Mouse (Mus musculus): ENCODE measurements around the gene Rnf157.
A peak's percentile ranks its signal among the peaks of the same experiment; 100 is the strongest.

Rnf157 gene

GRCm38 (mm10) chr11:116412904-116413630 lies at the start of gene Rnf157:
Gene Rnf157 (minus strand): TSS chr11:116413032.
- peak; percentile 84 for DNase-seq

DNA sequence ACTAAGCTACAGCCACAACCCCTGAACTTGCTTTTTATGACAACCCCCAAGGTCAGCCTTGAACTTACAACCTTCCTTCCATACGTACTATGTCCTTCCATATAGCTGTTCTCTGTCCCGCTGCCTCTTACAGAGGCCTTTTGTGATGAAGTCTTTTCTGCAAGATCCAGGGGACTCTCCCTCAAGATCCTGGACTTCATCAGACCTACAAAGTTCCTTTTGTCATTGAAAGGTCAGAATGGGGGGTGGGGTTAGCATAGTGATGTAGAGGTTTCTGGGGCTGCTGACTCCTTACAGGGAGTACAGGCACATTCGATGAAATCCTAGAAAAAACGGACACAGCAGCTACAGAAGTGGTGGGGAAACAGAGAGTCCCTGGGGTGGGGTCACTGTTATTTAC lies 47.0 kb upstream of the Rnf157 start:
- DNase-seq, result no peak

DNA sequence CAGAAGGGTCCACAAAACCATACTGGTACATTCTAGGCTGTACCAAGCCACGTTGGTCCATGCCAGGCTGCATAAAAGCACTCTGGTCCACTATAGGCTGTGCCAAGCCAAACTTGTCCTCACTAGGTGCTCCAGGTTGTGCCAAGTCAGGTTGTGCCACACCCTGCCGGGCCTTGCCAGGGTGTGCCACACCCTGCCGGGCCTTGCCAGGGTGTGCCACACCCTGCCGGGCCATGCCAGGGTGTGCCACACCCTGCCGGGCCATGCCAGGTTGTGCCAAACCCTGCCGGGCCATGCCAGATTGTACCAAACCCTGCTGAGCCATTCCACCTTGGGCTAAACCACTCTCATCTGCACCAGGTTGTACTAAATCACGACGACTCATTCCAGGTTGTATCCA lies 43.4 kb upstream of the Rnf157 start:
- DNase-seq, result no peak

DNA sequence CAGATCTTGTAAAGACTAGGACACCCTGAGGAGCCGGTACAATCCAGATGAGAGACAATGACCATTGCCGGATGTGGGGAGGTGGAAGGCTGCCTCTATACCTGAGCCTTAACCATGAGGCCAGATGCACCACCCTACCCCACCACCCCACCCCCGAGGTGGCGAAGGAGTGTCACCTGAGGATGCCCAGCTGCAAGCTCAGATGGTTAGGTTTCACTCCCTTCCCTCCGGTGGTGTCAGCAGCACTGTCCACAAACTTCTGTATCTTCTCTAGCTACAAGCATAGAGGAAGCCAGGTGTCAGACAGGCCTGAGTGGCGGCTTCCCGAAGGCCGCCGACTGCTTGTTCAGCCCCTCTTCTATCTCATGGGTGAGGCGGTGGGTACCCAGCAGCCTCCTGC lies 41.1 kb upstream of the Rnf157 start:
- no peak for DNase-seq

DNA sequence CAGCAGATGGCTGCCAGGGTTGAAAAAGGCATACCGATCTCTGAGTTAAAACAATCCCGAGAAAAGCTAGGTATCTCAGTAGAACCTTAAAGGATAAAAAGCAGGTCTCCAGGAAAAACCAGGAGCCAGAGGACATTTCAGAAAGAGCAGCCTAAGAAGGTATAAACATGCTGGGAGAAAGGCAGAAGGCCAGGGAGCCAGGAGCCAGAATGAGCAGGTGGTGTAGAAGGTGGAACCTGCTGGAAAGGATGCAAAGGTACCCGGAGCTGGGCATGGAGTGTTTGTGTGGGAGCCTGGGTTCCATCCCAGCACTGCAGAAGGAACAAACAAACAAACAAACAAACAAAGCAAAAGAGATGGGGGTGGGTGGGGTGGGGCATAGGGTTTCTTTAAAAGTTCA lies 36.5 kb upstream of the Rnf157 start:
- DNase-seq, result no peak

DNA sequence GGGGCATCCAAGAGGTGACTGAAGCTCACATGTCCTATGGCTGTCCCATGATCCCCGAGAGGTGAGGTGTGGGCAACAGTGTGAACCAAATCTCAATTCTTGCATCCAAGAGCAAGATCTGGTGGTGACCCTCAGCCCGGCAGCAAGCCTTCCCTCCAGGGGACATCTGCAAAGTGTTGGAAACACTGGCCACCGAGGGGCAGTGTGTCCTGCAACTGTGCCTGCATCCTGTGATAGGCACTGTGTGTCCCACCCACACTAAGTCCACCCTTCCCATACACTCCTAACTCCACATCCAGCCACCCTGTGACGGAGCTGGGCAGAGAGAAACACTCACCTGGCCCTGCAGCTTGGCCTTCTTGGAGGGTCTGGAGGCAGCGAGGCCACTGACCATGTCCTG lies 35.0 kb upstream of the Rnf157 start:
- DNase-seq, result no peak

GRCm38 (mm10) chr11:116446308-116446887 lies 33.6 kb upstream of the Rnf157 start:
- DNase-seq, result no peak

DNA sequence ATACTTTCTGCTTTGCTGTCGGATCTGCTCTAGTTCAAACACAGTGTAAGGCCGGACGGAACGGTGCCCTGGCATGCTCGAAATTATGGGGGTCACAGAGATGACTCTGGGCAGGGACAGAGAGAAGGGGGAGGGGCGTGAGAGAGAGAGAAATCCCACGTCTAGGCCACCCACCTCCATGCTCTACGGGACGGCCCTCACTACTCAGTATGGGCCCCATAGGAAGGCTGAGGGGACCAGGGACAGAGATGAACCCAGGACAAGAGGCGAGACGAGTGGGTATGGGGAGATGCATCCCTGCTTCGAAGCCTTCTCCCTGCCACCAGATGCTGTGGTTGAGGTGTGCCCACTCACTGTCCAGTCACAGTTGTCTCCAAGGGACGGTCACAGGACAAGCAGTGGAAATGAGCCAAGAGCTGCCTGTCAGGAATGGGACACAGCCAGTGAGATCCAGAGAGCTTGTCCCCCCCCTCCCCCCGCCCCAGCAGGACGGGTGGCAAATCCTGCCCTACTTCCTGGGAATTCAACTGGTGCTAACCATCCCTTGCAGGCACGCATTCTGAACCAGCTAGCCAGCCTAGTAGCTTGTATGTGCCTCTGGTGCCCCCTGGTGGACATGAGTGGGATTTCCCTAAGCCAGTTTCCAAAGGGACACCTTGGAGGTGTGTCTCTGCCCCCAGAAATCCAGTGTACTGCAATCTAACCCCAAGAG lies 32.9 kb upstream of the Rnf157 start:
- DNase-seq, result peak; percentile 95

- DNase-seq, result no peak
These were observed 31.1 kb upstream of the Rnf157 start for GRCm38 (mm10) chr11:116443935-116444334.

GRCm38 (mm10) chr11:116443311-116443710 lies 30.5 kb upstream of the Rnf157 start:
- DNase-seq, result no peak

GRCm38 (mm10) chr11:116442867-116443177 lies 30.0 kb upstream of the Rnf157 start:
- no peak for DNase-seq

DNA sequence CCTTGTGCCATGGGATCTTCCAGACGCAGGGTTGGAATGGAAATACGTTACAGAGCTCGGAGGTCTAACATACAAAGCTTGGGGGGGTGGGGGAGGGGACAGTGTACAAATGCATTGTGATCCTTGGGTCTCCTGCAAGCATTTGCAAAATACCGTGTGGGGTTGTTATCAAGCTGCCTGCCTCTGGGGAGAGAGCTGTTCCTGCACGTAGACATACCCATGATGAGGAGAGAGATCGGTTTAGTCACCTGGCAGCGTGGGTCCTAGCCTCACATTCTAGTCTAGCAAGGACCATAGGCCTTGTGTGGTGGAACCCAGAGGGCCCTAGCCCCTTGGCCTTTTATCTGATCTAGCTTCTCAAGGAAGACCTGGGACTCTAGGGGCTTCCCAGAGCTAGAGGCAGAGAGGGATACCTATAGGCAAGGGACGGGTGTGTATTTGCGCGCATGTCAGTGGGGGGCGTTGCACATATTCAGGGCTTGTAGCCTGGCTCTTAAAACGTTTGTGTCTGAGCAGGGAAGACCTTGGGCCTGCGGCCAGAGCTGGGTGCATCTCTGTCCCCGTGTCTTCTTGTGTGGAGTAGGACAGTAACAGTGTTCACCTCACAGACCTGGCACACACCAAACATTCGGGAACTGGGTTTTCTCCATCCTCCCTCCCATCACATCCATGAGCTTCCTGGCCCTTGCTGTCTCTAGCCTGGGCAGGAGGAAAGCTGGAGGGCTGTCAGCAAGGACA lies 29.5 kb upstream of the Rnf157 start:
- DNase-seq, result no peak

GRCm38 (mm10) chr11:116440408-116441068 lies 27.7 kb upstream of the Rnf157 start:
- DNase-seq, result peak; percentile 44

DNA sequence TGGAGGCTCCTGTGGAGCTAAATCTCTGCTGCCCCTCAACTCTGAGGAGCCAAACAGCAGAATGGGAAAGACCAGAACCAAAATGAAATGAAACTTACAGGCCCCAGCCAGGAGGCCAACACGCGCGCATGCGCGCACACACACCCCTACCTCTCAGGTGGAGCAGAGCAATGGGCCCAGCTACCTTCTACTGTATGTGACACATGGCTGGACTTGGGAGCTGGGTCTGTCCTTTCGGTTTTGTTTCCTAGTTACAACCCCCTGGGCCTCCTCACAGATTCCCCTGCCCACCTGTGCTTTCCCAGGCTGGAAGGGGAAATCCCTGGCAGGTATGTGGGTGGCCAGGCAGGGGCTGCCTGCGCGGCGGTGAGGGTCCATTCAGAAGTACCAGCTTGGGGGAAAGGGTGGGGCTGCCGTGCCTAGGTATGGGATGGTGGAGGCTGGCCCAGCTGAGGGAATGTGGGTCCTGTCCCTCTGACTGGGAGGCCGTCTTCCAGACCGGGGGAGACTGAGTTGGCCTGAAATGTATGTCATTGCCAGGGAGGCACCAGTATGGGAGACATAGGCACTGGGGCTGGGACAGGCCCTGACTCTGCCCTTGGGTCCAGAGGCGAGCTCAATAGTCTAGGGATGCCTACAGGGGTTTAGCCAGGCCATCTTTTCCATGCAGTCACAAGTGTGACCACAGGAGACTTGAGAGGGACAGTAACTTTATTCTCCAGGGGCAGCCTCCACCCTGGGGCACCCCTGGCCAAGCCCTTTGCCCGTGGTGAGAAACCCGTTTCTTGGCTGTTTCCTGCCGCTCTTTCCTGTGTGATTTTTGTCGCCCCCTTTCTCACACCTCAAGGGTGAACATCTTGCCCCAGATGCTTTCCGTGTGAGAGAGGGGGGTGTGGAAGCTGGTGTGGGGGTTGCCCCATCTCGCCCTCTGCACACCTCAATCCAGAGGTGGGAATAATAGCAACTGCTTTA lies 26.7 kb upstream of the Rnf157 start:
- DNase-seq, result no peak

GRCm38 (mm10) chr11:116437541-116437940 lies 24.7 kb upstream of the Rnf157 start:
- no peak for DNase-seq

GRCm38 (mm10) chr11:116436725-116437331 lies 24.0 kb upstream of the Rnf157 start:
- peak; percentile 72 for DNase-seq

DNA sequence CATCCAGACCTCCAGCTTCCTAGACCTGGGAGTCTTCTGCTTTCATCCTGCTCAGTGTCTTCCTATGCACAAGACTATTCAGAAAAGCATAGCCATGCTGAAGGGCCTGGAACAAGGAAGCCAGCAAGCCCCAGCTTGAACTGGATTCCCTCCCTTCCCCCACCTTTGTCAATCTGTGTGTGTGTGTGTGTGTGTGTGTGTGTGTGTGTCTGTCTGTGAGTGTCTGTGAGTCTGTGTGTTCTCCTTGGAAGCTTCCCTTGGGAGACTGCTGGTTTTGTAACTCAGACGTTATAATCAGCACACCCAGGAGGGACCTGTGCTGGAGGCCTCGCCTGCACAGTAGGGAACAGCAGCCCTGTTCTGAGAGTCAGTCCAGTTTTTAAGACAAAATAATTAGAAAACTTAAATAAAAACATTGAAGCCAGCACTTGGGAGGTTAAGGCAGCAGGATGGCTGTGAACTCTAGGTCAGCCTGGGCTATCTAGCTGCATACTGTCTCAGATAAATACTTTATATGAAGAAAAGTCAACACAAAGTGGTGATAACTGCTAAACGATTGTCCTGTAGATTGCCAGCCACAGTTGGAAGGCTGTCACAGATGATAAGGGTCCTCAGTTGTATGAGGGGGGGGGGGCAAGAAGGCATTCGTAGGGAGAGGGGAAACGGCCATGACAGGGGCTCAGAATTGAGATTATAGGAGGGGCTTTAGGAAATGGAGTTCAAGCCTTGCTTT lies 23.3 kb upstream of the Rnf157 start:
- no peak for DNase-seq

DNA sequence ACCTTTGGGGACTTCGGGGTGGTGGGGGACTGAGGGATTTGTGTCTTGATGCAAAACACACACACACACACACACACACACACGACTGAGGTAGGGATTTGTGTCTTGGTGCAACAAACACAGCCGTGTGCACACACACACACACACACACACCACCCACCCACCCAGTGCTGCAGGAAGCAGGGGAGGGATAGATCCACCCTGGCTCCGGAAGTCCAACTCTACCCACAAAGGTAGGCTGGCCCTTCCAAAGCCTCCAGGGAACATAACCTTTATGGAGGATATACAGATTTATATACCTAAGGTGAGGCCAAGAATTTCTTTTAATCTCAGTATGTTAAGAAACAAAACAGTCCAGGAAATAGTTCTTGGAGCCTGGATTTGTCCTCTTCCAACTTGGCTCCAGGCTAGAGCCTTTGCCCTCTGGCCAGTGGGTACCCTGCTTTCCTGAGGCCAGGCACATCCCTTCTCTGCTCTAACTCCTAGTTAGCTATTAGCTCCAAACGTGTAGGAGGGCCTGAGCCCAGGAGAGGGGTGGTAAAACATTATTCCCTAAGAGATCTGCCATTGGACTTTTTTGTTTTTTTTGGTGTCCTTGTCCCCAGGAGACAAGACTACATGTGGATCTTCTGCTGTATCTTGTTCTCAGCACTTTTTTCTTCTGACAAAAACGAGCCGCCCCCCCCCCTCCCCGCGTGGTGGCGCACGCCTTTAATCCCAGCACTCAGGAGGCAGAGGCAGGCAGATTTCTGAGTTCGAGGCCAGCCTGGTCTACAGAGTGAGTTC lies 22.3 kb upstream of the Rnf157 start:
- DNase-seq, result no peak

DNA sequence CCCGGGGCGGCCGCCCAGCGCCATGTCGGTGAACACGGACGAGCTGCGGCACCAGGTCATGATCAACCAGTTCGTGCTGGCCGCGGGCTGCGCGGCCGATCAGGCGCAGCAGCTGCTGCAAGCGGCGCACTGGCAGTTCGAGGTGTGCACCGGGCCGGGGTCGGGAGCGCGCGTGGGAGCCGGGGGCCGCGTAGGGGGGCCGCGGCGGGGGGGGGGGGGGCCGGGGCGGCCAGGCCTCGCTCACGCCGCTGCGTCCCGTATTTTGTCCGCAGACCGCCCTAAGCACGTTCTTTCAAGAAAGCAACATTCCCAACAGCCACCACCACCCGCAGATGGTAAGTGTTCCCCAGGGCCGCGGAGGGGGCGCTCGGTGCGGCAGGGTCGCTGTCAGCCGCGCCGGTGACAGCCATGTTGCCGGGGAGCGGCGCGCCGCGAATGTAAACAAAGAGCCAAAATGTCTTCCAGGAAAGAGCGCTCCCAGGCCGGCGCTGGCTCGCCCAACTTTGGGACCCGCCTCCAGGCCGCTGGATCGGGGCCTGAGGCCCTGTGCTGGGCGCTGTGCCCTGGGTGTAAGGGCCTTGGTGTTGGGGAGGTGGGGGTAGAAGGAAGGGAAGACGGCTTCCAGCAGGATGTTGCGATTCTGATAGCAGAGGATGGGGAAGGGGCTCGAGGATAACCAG lies 21.6 kb upstream of the Rnf157 start:
- peak; percentile 90 for DNase-seq
